Mouse (Mus musculus): Measurements from ENCODE around the gene Zg16. TPM values are rescaled to one million over a fixed set of nuclear protein-coding genes. Genes with fewer than 3 reads are reported as not detected.

The Zg16 gene
- polyA plus RNA-seq, 1 experiment from 2014 or later = not detected

DNA sequence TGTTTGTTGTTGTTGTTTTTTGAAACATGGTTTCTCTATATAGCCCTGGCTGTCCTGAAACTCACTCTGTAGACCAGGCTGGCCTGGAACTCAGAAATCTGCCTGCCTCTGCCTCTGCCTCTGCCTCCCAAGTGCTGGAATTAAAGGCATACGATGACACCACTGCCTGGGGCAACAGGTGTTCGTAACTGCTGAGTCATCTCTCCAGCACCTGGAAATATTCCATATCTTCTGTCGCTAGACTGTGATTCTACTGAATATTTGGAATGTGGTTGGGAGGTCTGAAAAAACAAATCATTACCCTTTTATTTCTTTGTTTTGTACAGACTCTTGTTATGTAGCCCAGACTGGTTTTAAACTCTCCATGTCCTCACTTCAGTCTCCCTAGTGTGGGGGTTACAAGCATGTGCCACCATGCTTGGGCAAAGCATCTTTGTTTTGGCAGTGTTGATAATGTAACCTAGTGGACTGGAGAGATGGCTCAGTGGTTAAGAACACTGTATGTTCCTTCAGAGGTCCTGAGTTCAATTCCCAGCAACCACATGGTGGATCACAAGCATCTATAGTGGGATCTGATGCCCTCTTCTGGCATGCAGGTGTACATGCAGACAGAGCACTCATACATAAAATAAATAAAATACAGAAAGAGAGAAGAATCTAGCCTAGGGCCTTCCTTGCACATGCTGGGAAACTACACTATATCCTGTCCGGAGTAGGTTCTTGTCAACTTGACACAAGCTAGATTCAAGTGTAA lies 82.8 kb downstream of the Zg16 start:
- 89% methylated on average over 4 of the region's 4 CpGs for WGBS
- no peak overlapping the region for H3K9ac ChIP-seq (replicated peaks; ENCODE audit: low read depth, low read length)
- peaks cover 13% of the 10 kb centered on the region for H3K4me1 ChIP-seq (replicated peaks; ENCODE audit: control insufficient read depth, insufficient read depth, low read length)
- H3K27me3 ChIP-seq (replicated peaks; ENCODE audit: control insufficient read depth, insufficient read depth, low read length) = no peaks in the 10 kb centered on the region
- H3K4me3 ChIP-seq (replicated peaks; ENCODE audit: low read length) = no peak overlapping the region
- no peaks in the 10 kb centered on the region for H3K9me3 ChIP-seq (ENCODE audit: control insufficient read depth, low read length)
- no peak overlapping the region for H3K4me2 ChIP-seq (ENCODE audit: low read length)
- no peak for ATAC-seq
- no peak overlapping the region for H3K27ac ChIP-seq (ENCODE audit: low read length)
- H3K36me3 ChIP-seq (ENCODE audit: control insufficient read depth, insufficient read depth) = no peaks in the 10 kb centered on the region

DNA sequence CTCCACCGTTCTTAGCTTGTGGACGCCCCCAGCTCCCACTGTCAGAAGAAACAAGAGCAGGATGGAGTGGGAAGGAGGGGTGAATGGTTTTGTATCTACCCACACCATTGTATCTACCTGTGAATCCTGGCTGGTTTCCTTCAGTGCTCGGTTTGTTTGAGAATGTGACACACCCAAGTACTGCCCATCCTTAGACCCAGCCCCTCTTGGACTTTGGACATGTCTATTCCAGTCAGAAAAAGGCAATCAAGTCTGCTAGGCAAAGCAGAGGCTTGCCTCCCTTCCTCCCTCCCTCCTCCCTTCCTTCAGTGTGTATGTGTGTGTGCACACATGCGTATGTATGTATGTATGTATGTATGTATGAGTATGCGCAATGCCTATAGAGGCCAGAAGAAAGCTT lies 83.5 kb downstream of the Zg16 start:
- WGBS = 86% methylated on average over 5 of the region's 5 CpGs
- no peak overlapping the region for H3K4me3 ChIP-seq (replicated peaks; ENCODE audit: low read length)
- no peaks in the 10 kb centered on the region for H3K9me3 ChIP-seq (ENCODE audit: control insufficient read depth, low read length)
- no peak overlapping the region for H3K27ac ChIP-seq (ENCODE audit: low read length)
- H3K4me2 ChIP-seq (ENCODE audit: low read length) = no peak overlapping the region
- no peaks in the 10 kb centered on the region for H3K27me3 ChIP-seq (replicated peaks; ENCODE audit: control insufficient read depth, insufficient read depth, low read length)
- H3K36me3 ChIP-seq (ENCODE audit: control insufficient read depth, insufficient read depth) = no peaks in the 10 kb centered on the region
- no peak overlapping the region for H3K9ac ChIP-seq (replicated peaks; ENCODE audit: low read depth, low read length)
- peaks cover 8% of the 10 kb centered on the region for H3K4me1 ChIP-seq (replicated peaks; ENCODE audit: control insufficient read depth, insufficient read depth, low read length)
- ATAC-seq = no peak

Small RNA genes lying within 50 kb of the gene (microRNA-seq; reads per million reads assigned to microRNA genes)
- not detected for gene Gm44343

Other genes with a start within 250 kb of the Zg16 start
- 10.8 and 14.3 TPM in 2 replicates for gene Doc2a, start 239.9 kb downstream of the Zg16 start, polyA plus RNA-seq (2015; fragmentation: Nextera tagmentation; extraction: Ambion mirVana)
- gene Hirip3, start 225.4 kb downstream of the Zg16 start, polyA plus RNA-seq (2015; fragmentation: Nextera tagmentation; extraction: Ambion mirVana) = 25.6 and 28.1 TPM in 2 replicates
- 95.1 and 97.9 TPM in 2 replicates for gene Ino80e, start 225.0 kb downstream of the Zg16 start, polyA plus RNA-seq (2015; fragmentation: Nextera tagmentation; extraction: Ambion mirVana)
- gene Taok2, start 202.6 kb downstream of the Zg16 start, polyA plus RNA-seq (2015; fragmentation: Nextera tagmentation; extraction: Ambion mirVana) = 55.3 and 65.6 TPM in 2 replicates
- 33.3 and 37.3 TPM in 2 replicates for gene Tmem219, start 164.4 kb downstream of the Zg16 start, polyA plus RNA-seq (2015; fragmentation: Nextera tagmentation; extraction: Ambion mirVana)
- gene Kctd13, start 158.4 kb downstream of the Zg16 start, polyA plus RNA-seq (2015; fragmentation: Nextera tagmentation; extraction: Ambion mirVana) = 131 and 132 TPM in 2 replicates
- 4.8 and 8.5 TPM in 2 replicates for gene Asphd1, start 137.7 kb downstream of the Zg16 start, polyA plus RNA-seq (2015; fragmentation: Nextera tagmentation; extraction: Ambion mirVana)
- gene Sez6l2, start 136.8 kb downstream of the Zg16 start, polyA plus RNA-seq (2015; fragmentation: Nextera tagmentation; extraction: Ambion mirVana) = 26.1 and 30.6 TPM in 2 replicates
- gene Cdipt, start 111.4 kb downstream of the Zg16 start, polyA plus RNA-seq (2015; fragmentation: Nextera tagmentation; extraction: Ambion mirVana) = 115 and 122 TPM in 2 replicates
- 0.45 and 1.2 TPM in 2 replicates for gene Cdiptos, start 111.2 kb downstream of the Zg16 start, polyA plus RNA-seq (2015; fragmentation: Nextera tagmentation; extraction: Ambion mirVana)
- gene Mvp, start 72.7 kb downstream of the Zg16 start, polyA plus RNA-seq (2015; fragmentation: Nextera tagmentation; extraction: Ambion mirVana) = 3.0 and 3.7 TPM in 2 replicates
- not detected in 2 replicates for gene Pagr1b, start 70.8 kb downstream of the Zg16 start, polyA plus RNA-seq (2015; fragmentation: Nextera tagmentation; extraction: Ambion mirVana)
- gene Pagr1a, start 70.0 kb downstream of the Zg16 start, polyA plus RNA-seq (2015; fragmentation: Nextera tagmentation; extraction: Ambion mirVana) = 22.9 and 39.8 TPM in 2 replicates
- gene Gm42742, start 66.2 kb downstream of the Zg16 start, polyA plus RNA-seq (2015; fragmentation: Nextera tagmentation; extraction: Ambion mirVana) = 54.8 and 74.1 TPM in 2 replicates
- gene Prrt2, start 66.1 kb downstream of the Zg16 start, polyA plus RNA-seq (2015; fragmentation: Nextera tagmentation; extraction: Ambion mirVana) = 21.1 and 29.9 TPM in 2 replicates
- 57.9 and 58.8 TPM in 2 replicates for gene Maz, start 60.3 kb downstream of the Zg16 start, polyA plus RNA-seq (2015; fragmentation: Nextera tagmentation; extraction: Ambion mirVana)
- 52.9 and 61.2 TPM in 2 replicates for gene Kif22, start 44.9 kb downstream of the Zg16 start, polyA plus RNA-seq (2015; fragmentation: Nextera tagmentation; extraction: Ambion mirVana)
- 1.5 and 1.9 TPM in 2 replicates for gene AI467606, start 4.0 kb upstream of the Zg16 start, polyA plus RNA-seq (2015; fragmentation: Nextera tagmentation; extraction: Ambion mirVana)
- gene Qprt, start 34.9 kb upstream of the Zg16 start, polyA plus RNA-seq (2015; fragmentation: Nextera tagmentation; extraction: Ambion mirVana) = 0.28 and 1.0 TPM in 2 replicates
- gene Spn, start 50.5 kb upstream of the Zg16 start, polyA plus RNA-seq (2015; fragmentation: Nextera tagmentation; extraction: Ambion mirVana) = 0.09 TPM in 1 of 2 replicates, not detected in the other
- 88.2 and 91.0 TPM in 2 replicates for gene Cd2bp2, start 108.7 kb upstream of the Zg16 start, polyA plus RNA-seq (2015; fragmentation: Nextera tagmentation; extraction: Ambion mirVana)
- 24.9 and 31.0 TPM in 2 replicates for gene Tbc1d10b, start 121.1 kb upstream of the Zg16 start, polyA plus RNA-seq (2015; fragmentation: Nextera tagmentation; extraction: Ambion mirVana)
- 4.1 and 8.3 TPM in 2 replicates for gene Mylpf, start 121.6 kb upstream of the Zg16 start, polyA plus RNA-seq (2015; fragmentation: Nextera tagmentation; extraction: Ambion mirVana)
- gene Zfp553, start 145.7 kb upstream of the Zg16 start, polyA plus RNA-seq (2015; fragmentation: Nextera tagmentation; extraction: Ambion mirVana) = 66.1 and 69.3 TPM in 2 replicates
- 18.8 and 26.5 TPM in 2 replicates for gene Sept1, start 145.8 kb upstream of the Zg16 start, polyA plus RNA-seq (2015; fragmentation: Nextera tagmentation; extraction: Ambion mirVana)
- gene Zfp771, start 156.9 kb upstream of the Zg16 start, polyA plus RNA-seq (2015; fragmentation: Nextera tagmentation; extraction: Ambion mirVana) = 59.1 and 66.6 TPM in 2 replicates
- 143 and 147 TPM in 2 replicates for gene Dctpp1, start 173.4 kb upstream of the Zg16 start, polyA plus RNA-seq (2015; fragmentation: Nextera tagmentation; extraction: Ambion mirVana)
- gene Sephs2, start 186.7 kb upstream of the Zg16 start, polyA plus RNA-seq (2015; fragmentation: Nextera tagmentation; extraction: Ambion mirVana) = 48.3 and 49.2 TPM in 2 replicates
- 0.16 and 0.20 TPM in 2 replicates for gene Itgal, start 208.9 kb upstream of the Zg16 start, polyA plus RNA-seq (2015; fragmentation: Nextera tagmentation; extraction: Ambion mirVana)

Data from forebrain, embryonic 16.5 days (tissue).